Mouse (Mus musculus): ENCODE measurements at regions not wholly inside any gene's neighbourhood (a gene's known extent, or its start where the extent isn't known, plus 50 kb on each side); places are given as distances from the start of the nearest gene placed in this dataset.

DNA sequence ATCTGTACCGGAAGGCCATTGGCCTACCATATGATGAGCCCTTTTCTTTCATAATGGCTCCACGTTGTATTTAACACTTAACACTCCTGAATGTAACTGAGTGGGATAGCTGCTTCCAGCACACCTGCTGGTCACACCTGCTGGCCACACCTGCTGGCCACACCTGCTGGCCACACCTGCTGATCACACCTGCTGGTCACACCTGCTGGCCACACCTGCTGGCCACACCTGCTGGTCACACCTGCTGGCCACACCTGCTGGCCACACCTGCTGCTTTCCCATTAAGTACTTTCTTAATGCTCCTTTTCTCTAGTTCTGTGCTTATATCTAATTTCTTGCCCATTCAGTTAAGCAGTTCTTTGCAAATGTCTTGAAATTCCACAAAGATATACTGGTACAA is 157.4 kb upstream of the Slc30a5 start:
- no peak for DNase-seq
- 87% methylated on average over 2 of the region's 2 CpGs for WGBS
- no peaks in the 10 kb centered on the region for H3K27me3 ChIP-seq (replicated peaks; ENCODE audit: control insufficient read depth, insufficient read depth, low read length)
- TF ChIP-seq POLR2A (IDR thresholded peaks at IDR 0.05; ENCODE audit: low read depth, low read length) (no peak), CTCF (conservative IDR thresholded peaks at IDR 0.05; ENCODE audit: insufficient read depth, insufficient read length, low read depth, low read length) (no peak)
- H3K27ac ChIP-seq (ENCODE audit: insufficient read depth, low read depth, low read length), result no peak overlapping the region
- no peaks in the 10 kb centered on the region for H3K4me1 ChIP-seq (ENCODE audit: control insufficient read depth, insufficient read depth, low read length)
- H3K36me3 ChIP-seq (ENCODE audit: control insufficient read depth, insufficient read depth, low read length), result no peaks in the 10 kb centered on the region
- H3K4me3 ChIP-seq (ENCODE audit: insufficient read depth, low read depth, low read length), result no peak overlapping the region

DNA sequence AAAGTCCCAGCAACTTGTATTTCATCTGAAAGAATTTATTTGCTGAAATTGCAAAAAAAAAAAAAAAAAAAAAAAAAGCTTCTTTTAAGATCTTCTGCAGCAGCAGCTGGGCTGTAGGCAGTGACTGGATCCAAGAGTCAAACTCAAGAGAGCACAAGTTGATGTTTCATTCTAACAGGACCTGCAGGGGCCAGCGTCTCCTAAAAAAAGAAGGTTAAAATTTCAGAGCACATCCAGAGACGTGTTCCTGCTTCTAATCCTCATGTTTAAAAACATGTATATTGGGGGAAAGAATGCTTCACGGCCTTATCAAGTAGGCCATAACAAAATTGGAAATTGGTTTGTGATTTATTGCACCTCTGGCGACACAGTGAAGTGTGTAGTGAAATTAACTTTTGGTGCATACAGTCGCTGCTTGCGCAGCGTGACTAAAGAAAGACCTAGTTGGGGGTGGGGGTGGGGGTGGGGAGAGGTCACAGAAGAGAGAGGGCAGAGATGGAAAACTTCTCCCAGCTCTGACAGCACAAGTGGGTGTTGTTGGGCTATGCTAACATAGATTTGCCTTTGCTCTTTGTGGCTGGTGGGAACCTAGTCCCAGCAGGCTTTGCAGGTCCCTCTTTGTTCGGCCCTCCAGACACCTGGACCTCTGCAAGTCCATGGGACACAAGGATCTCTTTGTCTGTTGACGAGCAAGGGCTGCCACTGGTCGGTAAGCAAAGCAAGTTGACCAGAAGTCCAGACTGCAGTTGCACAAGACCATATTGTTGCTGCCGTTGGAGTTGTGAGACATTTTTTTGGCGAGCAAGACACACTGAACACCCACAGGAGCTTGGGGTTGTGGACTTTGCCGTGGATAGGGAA is 155.7 kb upstream of the Slc30a5 start:
- H3K4me1 ChIP-seq (ENCODE audit: control insufficient read depth, insufficient read depth, low read length), result no peaks in the 10 kb centered on the region
- no peak overlapping the region for H3K4me3 ChIP-seq (ENCODE audit: insufficient read depth, low read depth, low read length)
- H3K27ac ChIP-seq (ENCODE audit: insufficient read depth, low read depth, low read length), result no peak overlapping the region
- H3K27me3 ChIP-seq (replicated peaks; ENCODE audit: control insufficient read depth, insufficient read depth, low read length), result no peaks in the 10 kb centered on the region
- no peaks in the 10 kb centered on the region for H3K36me3 ChIP-seq (ENCODE audit: control insufficient read depth, insufficient read depth, low read length)
- WGBS, result 51% methylated on average over 13 of the region's 13 CpGs
- DNase-seq, result peak; percentile 5
- TF ChIP-seq POLR2A (IDR thresholded peaks at IDR 0.05; ENCODE audit: low read depth, low read length) (no peak), CTCF (conservative IDR thresholded peaks at IDR 0.05; ENCODE audit: insufficient read depth, insufficient read length, low read depth, low read length) (no peak)

DNA sequence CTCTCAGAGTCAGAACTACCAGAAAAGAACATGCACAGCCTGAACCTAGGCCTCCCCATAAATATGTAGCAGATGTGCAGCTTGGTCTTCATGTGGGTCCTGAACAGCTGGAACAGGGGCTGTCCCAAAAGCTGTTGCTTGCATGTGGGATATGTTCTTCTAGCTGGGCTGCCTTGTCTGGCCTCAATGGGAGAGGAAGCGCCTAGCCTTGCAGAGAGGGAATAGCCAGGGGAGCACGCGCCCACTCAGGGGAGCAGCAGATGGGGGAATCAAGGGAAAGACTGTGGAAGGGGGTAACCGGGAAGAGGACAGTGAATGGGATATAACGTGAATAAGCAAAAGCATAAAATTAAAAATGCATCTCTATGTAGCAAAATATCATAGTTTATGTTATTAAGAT is 154.9 kb upstream of the Slc30a5 start:
- DNase-seq, result no peak
- no peaks in the 10 kb centered on the region for H3K4me1 ChIP-seq (ENCODE audit: control insufficient read depth, insufficient read depth, low read length)

GRCm38 (mm10) chr13:100975741-100976140 is 142.5 kb upstream of the Slc30a5 start:
- no peak overlapping the region for H3K27ac ChIP-seq (ENCODE audit: insufficient read depth, low read depth, low read length)
- H3K4me1 ChIP-seq (ENCODE audit: control insufficient read depth, insufficient read depth, low read length), result peaks cover 3% of the 10 kb centered on the region; the same call in 1 of the 2 replicates
- no peaks in the 10 kb centered on the region for H3K36me3 ChIP-seq (ENCODE audit: control insufficient read depth, insufficient read depth, low read length)
- no peak for DNase-seq
- WGBS, result 75% methylated on average over 3 of the region's 3 CpGs
- H3K27me3 ChIP-seq (replicated peaks; ENCODE audit: control insufficient read depth, insufficient read depth, low read length), result no peaks in the 10 kb centered on the region
- TF ChIP-seq POLR2A (IDR thresholded peaks at IDR 0.05; ENCODE audit: low read depth, low read length) (no peak), CTCF (conservative IDR thresholded peaks at IDR 0.05; ENCODE audit: insufficient read depth, insufficient read length, low read depth, low read length) (no peak)
- no peak overlapping the region for H3K4me3 ChIP-seq (ENCODE audit: insufficient read depth, low read depth, low read length)

More for the DNA sequence above, 154.9 kb upstream of the Slc30a5 start:
- no peaks in the 10 kb centered on the region for H3K36me3 ChIP-seq (ENCODE audit: control insufficient read depth, insufficient read depth, low read length)
- no peaks in the 10 kb centered on the region for H3K27me3 ChIP-seq (replicated peaks; ENCODE audit: control insufficient read depth, insufficient read depth, low read length)
- H3K4me3 ChIP-seq (ENCODE audit: insufficient read depth, low read depth, low read length), result no peak overlapping the region
- WGBS, result 97% methylated on average over 5 of the region's 5 CpGs
- H3K27ac ChIP-seq (ENCODE audit: insufficient read depth, low read depth, low read length), result no peak overlapping the region
- TF ChIP-seq CTCF (conservative IDR thresholded peaks at IDR 0.05; ENCODE audit: insufficient read depth, insufficient read length, low read depth, low read length), result no peak
- TF ChIP-seq POLR2A (IDR thresholded peaks at IDR 0.05; ENCODE audit: low read depth, low read length), result no peak

DNA sequence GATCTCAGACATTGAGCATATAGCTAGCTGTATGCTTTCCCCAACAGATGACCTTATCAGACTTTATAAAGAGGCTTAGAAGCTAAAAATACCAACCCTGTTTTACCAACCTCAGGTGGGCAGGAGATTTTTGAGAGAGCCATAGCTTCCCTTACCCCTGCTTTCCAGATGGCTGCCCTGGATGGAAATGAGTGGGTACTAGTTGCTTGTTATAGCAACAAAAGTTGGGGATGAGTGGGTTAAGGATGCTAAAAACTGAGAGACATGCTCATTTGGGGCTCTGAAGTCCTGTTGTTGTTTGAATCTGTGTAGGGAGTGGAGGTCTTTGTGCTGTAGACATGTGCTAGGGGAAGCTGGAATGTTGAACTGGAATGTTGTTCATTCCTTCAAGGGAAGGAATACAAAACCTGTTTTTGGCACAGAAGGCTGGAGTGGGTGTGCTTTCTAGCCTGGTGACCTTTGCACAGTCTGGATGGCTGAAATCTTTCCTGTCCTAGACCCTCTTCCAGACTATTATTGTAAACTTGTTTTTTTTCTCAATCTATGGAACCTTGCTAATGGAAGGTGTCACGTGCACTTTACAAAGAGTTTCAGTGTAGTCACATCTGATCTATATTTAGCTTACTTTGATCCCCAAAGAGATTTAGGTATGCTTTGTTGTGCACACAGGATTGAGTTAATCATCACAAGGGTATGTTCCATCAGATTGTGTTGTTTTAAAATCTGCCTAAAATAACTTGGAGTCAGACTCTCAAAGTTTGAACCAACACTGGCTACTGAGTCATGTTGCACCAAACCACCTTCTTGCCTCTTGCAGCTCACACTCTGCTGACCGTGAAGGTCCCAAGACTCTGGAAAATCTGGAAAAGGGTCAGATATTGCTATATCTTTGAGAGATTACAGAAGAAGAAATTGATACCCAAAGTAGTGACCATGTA is 138.1 kb upstream of the Slc30a5 start:
- H3K4me1 ChIP-seq (ENCODE audit: control insufficient read depth, insufficient read depth, low read length), result peaks cover 3% of the 10 kb centered on the region; the same call in 1 of the 2 replicates
- no peak overlapping the region for H3K27ac ChIP-seq (ENCODE audit: insufficient read depth, low read depth, low read length)
- H3K4me3 ChIP-seq (ENCODE audit: insufficient read depth, low read depth, low read length), result no peak overlapping the region
- DNase-seq, result peak; percentile 70
- 43% methylated on average over 2 of the region's 2 CpGs for WGBS
- no peaks in the 10 kb centered on the region for H3K36me3 ChIP-seq (ENCODE audit: control insufficient read depth, insufficient read depth, low read length)
- no peaks in the 10 kb centered on the region for H3K27me3 ChIP-seq (replicated peaks; ENCODE audit: control insufficient read depth, insufficient read depth, low read length)
- TF ChIP-seq POLR2A (IDR thresholded peaks at IDR 0.05; ENCODE audit: low read depth, low read length) (no peak), CTCF (conservative IDR thresholded peaks at IDR 0.05; ENCODE audit: insufficient read depth, insufficient read length, low read depth, low read length) (no peak)

DNA sequence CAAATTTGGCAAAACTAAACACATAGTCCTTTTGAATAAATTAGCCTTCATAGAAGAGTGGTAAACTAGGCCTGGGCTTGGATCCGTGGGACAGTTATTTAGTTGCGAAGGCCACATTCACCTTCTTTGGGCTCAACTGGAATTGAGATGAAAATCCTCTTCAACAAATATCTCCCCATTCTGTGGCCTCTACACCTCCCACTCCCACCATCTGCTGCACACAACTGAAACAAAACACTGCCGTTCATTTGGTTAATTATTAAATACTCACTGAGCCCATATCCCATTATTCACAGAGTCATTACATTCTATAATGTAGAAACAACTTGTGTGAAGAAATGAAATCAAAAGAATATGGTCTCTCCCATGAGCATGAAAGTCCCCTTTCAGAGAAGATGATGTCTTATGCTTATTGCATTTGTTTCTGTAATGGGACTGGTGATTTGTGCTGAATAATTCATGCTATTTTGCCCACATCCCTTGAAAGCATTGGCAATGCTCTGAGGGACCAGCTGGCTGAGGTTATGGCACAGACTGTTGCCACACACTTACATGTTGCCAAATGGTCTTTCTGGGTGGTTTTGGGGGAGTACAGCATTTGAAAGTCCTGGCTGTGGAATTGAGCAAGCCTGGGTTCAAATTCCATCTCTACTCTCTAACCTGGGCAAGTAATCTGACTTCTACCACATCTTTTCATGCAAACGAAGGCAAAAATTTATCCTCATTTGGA is 129.7 kb upstream of the Slc30a5 start:
- peaks cover 4% of the 10 kb centered on the region; the same call in 1 of the 2 replicates for H3K4me1 ChIP-seq (ENCODE audit: control insufficient read depth, insufficient read depth, low read length)
- 70% methylated on average over 4 of the region's 4 CpGs for WGBS
- H3K36me3 ChIP-seq (ENCODE audit: control insufficient read depth, insufficient read depth, low read length), result no peaks in the 10 kb centered on the region
- H3K27me3 ChIP-seq (replicated peaks; ENCODE audit: control insufficient read depth, insufficient read depth, low read length), result no peaks in the 10 kb centered on the region
- TF ChIP-seq CTCF (conservative IDR thresholded peaks at IDR 0.05; ENCODE audit: insufficient read depth, insufficient read length, low read depth, low read length), result no peak
- TF ChIP-seq POLR2A (IDR thresholded peaks at IDR 0.05; ENCODE audit: low read depth, low read length), result no peak
- no peak overlapping the region for H3K4me3 ChIP-seq (ENCODE audit: insufficient read depth, low read depth, low read length)
- H3K27ac ChIP-seq (ENCODE audit: insufficient read depth, low read depth, low read length), result no peak overlapping the region
- peak; percentile 26 for DNase-seq
